Mouse (Mus musculus) C2C12 (cell line): Measurements from ENCODE around the gene Crisp3. TPM values are rescaled to one million over a fixed set of nuclear protein-coding genes. Genes with fewer than 3 reads are reported as not detected.

Experiments used
- polyA plus RNA-seq: library from polyadenylated mRNA; unstranded; fragments of >200 nt; fragmentation: generic; extraction: Trizol; gene quantifications from one replicate; pipeline ENCODE4 v1.2.1, GENCODE M21; 2012; ENCODE audit warnings: missing spikeins

Gene Crisp3
- polyA plus RNA-seq, 1 experiment, result not detected

Other genes starting within 250 kb of the Crisp3 start
- gene AC192777.2, start 146.8 kb downstream of the Crisp3 start, polyA plus RNA-seq, result not detected
- not detected for gene Pgk2, start 33.6 kb downstream of the Crisp3 start, polyA plus RNA-seq
- not detected for gene Crisp1, start 76.9 kb upstream of the Crisp3 start, polyA plus RNA-seq